Mouse (Mus musculus) neural tube, embryonic 14.5 days (tissue): ENCODE data around the gene Cops6. TPM values are rescaled to one million over a fixed set of nuclear protein-coding genes. Genes with fewer than 3 reads are reported as not detected.
A peak's percentile ranks its signal among the peaks of the same experiment; 100 is the strongest.

Experiments
- ATAC-seq: fragments of 200-750 bp; cut with Nextera tagmentation; 2 replicates; pipeline ENCODE4 v1.8.0; 2017; ENCODE audit warnings: low read depth, mild to moderate bottlenecking, moderate TSS enrichment, moderate library complexity
- H3K27ac ChIP-seq: fragments of 300-500 bp; sonication (generic); 2 replicates; pipeline ENCODE4 v1.5.1; 2014; ENCODE audit warnings: low read depth, mild to moderate bottlenecking, control low read depth, low read length, moderate library complexity, mixed read lengths
- H3K27me3 ChIP-seq: fragments of 300-500 bp; sonication (generic); 2 replicates; pipeline ENCODE4 v1.6.1; 2014; ENCODE audit warnings: low read length; ENCODE audit not compliant: control insufficient read depth, insufficient read depth
- H3K36me3 ChIP-seq: fragments of 300-500 bp; sonication (generic); 2 replicates; pipeline ENCODE4 v1.6.1; 2014; ENCODE audit warnings: low read length, mixed read lengths; ENCODE audit not compliant: control insufficient read depth, insufficient read depth
- H3K4me1 ChIP-seq: fragments of 300-500 bp; sonication (generic); 2 replicates; pipeline ENCODE4 v1.6.1; 2014; ENCODE audit warnings: low read length; ENCODE audit not compliant: control insufficient read depth, insufficient read depth
- H3K4me2 ChIP-seq: fragments of 300-500 bp; sonication (generic); 2 replicates; pipeline ENCODE4 v1.6.1; 2014; ENCODE audit warnings: mild to moderate bottlenecking, low read depth, low read length, control low read depth
- H3K4me3 ChIP-seq: fragments of 300-500 bp; sonication (generic); 2 replicates; pipeline ENCODE4 v1.5.1; 2014; ENCODE audit warnings: low read depth, low read length, control low read depth, mixed read lengths
- H3K9ac ChIP-seq: fragments of 300-500 bp; sonication (generic); replicated peaks from 2 replicates; pipeline ENCODE4 v1.6.1; 2014; ENCODE audit warnings: low read depth, mild to moderate bottlenecking, control low read depth, low read length, mixed read lengths
- H3K9me3 ChIP-seq: fragments of 300-500 bp; sonication (generic); 2 replicates; pipeline ENCODE4 v1.6.1; 2016; ENCODE audit warnings: low read length; ENCODE audit not compliant: control insufficient read depth
- WGBS: fragments of 180-500 bp; shearing (Covaris S2); extraction: QIAGEN DNeasy Blood & Tissue Kit; methylation state at CpG from one replicate; pipeline ENCODE4 v1.1.7; 2014; 5-methylcytosine and 5-hydroxymethylcytosine counted together
- polyA plus RNA-seq: library from polyadenylated mRNA; unstranded; fragments of >200 nt; fragmentation: Nextera tagmentation; extraction: Ambion mirVana; gene quantifications from 2 replicates; pipeline ENCODE4 v1.2.1, GENCODE M21; 2014

Cops6 gene
- polyA plus RNA-seq, result 245 and 252 TPM in 2 replicates

DNA sequence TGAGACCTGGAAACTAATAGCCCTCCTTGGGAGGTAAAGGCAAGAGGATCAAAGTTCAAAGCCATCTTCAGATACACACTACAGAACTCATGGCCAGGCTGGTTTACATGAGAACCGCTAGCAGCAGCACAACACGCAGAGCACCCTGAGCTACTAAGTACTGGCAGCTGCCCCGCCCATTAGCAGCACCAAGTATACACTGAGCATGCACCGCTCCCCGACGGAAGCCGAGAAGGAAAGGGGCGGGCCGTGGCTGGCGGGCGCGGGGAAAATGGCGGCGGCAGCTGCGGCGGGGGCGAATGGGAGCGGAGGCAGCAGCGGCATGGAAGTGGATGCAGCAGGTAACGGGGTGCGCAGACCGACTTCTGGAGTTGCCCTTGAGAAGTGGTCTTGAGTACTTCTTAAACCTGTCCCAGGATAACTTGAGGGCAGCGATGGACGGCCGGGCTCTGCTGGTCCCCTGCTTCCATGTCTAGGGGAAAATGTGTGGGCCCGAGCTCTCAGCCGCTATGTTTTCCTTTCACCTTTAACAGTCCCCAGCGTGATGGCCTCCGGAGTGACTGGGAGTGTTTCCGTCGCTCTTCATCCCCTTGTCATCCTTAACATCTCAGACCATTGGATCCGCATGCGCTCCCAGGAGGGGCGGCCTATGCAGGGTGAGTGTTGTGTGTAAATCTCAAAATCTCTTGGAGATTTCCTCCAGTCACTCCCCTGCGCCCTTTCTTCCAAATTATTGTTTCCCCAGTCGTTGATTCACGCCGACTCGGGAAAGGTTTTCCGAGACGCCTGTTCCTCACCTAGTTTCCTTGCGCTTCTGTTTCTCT lies at the start of gene Cops6:
TSS of gene Cops6 (plus strand) at position 230 of the 824 bp plus-strand sequence.
- Histone ChIP-seq H3K27me3 (no peaks in the 10 kb centered on the region), H3K4me2 (peak within 1 kb of the TSS; percentile 88), H3K4me3 (peak within 1 kb of the TSS; percentile 69), H3K9ac (peak within 1 kb of the TSS; percentile 60), H3K27ac (peak within 1 kb of the TSS; percentile 69), H3K36me3 (peaks cover 35% of the 10 kb centered on the region), H3K9me3 (no peaks in the 10 kb centered on the region), H3K4me1 (peaks cover 8% of the 10 kb centered on the region)
- WGBS, result under 1% methylated on average over 42 of the region's 42 CpGs
- peak; percentile 94 for ATAC-seq

DNA sequence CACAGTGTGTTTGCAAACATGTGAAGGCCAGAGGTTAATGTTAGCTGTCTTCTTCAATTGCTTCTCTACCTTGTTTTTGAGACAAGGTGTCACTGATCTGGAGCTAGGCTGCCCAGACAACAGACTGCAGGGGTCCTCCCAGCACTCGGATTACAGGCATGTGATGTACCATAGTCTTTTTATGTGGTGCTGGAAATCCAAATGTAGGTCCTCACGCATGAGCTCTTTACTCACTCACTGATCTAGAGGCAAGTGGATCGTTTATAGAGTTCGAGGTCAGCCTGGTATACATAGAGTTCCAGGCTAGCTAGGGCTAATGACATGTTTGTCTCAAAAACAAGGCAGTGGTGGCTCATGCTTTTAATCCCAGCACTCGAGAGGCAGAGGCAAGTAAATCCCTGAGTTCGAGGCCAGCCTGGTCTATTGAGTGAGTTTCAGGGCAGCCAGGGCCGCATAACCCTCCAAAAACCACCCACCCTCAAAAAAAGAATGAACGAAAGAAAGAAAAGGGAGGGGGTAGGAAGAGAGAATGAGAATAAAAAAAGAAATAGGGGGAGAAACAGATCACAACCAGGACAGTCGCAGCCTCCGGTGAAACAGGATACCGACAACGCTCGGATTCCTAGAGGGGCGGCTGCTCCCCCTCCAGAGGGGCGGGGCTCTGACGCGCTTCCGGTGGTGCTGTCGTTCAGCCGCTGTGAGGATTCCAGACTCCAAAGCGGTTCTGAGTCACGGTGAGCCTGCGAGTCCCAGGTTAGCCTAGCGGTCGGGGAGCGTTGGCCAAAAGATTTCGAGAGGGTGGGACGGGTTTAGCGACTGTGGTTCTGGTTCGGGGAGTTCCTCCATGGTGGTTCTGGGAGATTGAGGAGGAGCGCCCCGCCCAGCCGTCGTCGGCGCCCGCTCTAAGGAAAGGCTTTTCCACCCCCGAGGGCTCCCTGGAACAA lies 44.3 kb upstream of the Cops6 start, which contains the start of gene Zscan21:
TSS of gene Zscan21 (plus strand) at position 649 of the 944 bp plus-strand sequence.
- Histone ChIP-seq H3K9me3 (no peaks in the 10 kb centered on the region), H3K27me3 (no peaks in the 10 kb centered on the region), H3K36me3 (peaks cover 3% of the 10 kb centered on the region), H3K4me1 (peaks cover 9% of the 10 kb centered on the region), H3K27ac (peak within 1 kb of the TSS; percentile 96), H3K9ac (peak within 1 kb of the TSS; percentile 78), H3K4me2 (peak within 1 kb of the TSS; percentile 76), H3K4me3 (peak within 1 kb of the TSS; percentile 59)
- ATAC-seq, result peak; percentile 97
- WGBS, result 7% methylated on average over 38 of the region's 38 CpGs

DNA sequence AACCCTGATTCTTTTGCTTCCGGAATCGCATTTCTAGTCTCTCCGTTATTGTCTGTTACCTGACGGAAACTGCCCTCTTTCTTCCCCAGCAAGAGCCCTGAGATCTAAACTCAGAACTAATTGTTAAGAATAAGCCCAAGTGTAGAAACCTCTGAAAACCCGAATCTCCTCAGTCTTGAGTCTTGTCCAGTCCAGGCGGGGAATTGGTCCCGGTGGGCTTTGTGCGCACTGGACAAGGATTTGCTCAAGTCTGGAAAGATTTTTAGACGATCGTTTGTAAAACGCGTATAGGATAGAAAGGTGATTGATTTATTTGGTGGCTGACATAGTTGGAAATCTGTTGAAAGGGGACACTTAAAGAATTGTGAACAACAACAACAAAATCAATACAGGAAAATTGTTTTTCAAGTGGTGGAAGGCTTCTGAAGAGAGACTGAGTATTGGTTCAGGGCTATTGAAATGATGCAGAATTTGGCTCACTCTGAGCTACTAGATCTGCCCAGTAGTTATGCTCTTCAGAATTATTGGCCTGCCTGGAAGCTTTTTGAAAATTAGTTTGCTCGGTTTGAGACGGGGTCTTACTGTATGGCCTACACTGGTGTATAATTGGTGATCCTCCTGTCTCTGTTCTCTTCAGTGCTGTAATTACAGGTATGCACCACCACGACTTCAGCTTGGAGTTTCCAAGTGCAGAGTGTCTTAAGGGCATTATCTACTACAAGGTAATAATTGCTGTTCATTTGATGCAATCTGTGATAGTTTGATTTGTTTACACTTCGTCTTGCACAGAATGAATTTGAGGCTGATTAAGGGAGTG lies 43.5 kb upstream of the Cops6 start:
- peak overlapping the region; percentile 78 for H3K9ac ChIP-seq
- H3K36me3 ChIP-seq, result peaks cover 3% of the 10 kb centered on the region
- peak overlapping the region; percentile 96 for H3K27ac ChIP-seq
- peak overlapping the region; percentile 59 for H3K4me3 ChIP-seq
- H3K9me3 ChIP-seq, result no peaks in the 10 kb centered on the region
- no peaks in the 10 kb centered on the region for H3K27me3 ChIP-seq
- ATAC-seq, result peak; percentile 10; the same call in 1 of the 2 replicates
- peaks cover 9% of the 10 kb centered on the region for H3K4me1 ChIP-seq
- peak overlapping the region; percentile 76 for H3K4me2 ChIP-seq
- WGBS, result 7% methylated on average over 16 of the region's 16 CpGs

DNA sequence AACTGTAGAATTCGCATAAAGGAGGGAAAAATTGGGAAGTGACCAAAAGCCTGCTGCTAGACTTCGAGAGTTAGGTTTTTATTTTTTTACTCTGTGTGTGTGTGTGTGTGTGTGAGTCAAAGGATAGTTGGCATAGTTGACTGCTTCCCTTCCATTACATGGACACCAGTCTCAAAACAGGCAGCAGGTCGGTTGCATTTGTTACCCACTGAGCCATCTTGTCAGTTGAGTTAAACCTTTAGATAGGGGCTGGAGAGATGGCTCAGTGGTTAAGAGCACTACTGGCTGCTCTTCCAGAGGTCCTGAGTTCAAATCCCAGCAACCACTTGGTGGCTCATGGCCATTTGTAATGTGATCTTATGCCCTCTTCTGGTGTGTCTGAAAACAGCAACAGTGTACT lies 42.8 kb upstream of the Cops6 start:
- Histone ChIP-seq H3K4me1 (peaks cover 9% of the 10 kb centered on the region), H3K9ac (peak overlapping the region; percentile 78), H3K36me3 (peaks cover 6% of the 10 kb centered on the region), H3K9me3 (no peaks in the 10 kb centered on the region), H3K4me3 (peak overlapping the region; percentile 59), H3K27me3 (no peaks in the 10 kb centered on the region), H3K4me2 (peak overlapping the region; percentile 76), H3K27ac (no peak overlapping the region)
- ATAC-seq, result no peak
- 85% methylated on average over 3 of the region's 3 CpGs for WGBS

DNA sequence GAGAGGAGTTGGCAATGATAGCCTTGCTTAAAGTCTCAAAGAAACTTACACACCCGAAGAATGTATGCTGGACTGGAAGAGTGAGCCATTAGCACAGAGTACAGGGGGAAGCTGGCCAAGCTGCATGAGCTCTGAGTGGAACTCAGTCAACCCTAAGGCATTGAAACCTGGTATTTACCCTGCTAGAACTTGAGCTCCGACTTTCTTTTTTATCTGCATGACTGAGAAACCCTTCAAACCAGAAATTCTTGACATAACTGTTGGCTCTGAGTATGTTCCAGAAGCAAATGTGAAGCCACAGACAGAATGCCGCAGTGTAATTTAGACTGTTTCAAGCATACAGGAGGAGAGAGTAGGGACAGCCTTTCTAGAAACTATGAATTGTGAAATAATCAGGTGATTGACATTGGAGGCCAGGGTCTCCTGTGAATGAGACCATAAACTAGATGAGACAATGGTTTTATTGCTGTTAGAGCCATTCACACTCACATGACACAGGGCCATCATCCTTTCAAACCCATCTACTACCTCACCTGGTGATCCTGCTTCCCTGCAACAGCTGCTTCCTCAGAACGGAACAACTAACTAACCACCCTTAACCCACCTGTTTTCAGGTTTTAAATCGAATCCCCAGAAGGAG lies 28.3 kb upstream of the Cops6 start:
- Histone ChIP-seq H3K4me1 (no peaks in the 10 kb centered on the region), H3K36me3 (peaks cover 60% of the 10 kb centered on the region)
- WGBS, result 66% methylated on average over 5 of the region's 5 CpGs

DNA sequence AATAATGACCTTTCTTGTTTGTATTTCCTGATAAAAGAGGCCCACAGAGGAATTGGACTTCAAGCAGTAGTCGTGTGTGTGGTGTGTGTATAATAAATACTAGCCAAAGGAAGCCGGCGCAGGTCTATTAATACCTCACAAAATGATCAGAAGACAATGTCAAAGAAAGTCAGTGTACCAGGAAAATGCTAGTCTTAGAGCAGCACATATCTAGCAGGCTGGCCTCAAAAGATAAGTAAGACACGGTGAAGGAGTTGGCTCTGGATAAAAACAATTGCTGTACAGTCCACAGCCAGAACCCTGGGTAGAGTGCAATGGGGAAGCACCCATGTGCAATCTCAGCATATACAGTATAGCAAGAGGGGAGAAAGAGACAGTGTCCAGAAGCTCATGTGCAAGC lies 23.6 kb upstream of the Cops6 start:
- H3K27ac ChIP-seq, result no peak overlapping the region

More for the DNA sequence above, 28.3 kb upstream of the Cops6 start:
- H3K9ac ChIP-seq, result no peak overlapping the region
- no peak overlapping the region for H3K4me2 ChIP-seq
- no peaks in the 10 kb centered on the region for H3K27me3 ChIP-seq
- H3K9me3 ChIP-seq, result no peaks in the 10 kb centered on the region
- ATAC-seq, result no peak
- H3K4me3 ChIP-seq, result no peak overlapping the region
- H3K27ac ChIP-seq, result no peak overlapping the region

DNA sequence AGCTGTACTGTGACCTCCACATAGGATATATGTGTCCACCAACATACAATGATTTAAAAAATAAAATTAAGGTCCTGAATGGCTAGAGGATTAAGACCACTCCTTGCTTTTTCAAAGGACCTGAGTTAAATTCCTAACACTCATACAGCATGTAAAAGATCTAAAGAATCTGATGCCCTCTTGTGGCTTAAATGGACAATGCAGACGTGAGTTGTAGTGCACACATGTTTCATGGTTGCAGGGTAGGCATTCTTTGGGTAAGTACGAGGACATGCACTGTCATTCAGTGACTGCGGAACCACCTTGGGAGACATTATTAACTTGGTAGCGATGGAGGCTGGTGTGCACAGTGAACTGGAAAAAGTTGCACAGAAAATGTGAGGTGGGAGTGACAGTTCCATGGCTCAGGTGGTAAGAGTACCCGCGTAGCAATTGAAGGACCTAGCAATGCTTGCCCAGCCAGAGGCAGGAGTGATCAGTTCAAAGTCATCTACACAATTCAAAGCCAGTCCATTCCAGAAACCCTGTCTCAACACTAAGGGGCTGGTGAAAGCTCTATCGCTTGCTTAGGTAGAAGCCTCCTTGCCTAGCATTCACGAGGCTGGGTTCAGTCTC lies 22.8 kb upstream of the Cops6 start:
- Histone ChIP-seq H3K4me3 (no peak overlapping the region), H3K36me3 (peaks cover 21% of the 10 kb centered on the region), H3K27ac (no peak overlapping the region), H3K4me1 (no peaks in the 10 kb centered on the region), H3K4me2 (no peak overlapping the region), H3K27me3 (no peaks in the 10 kb centered on the region), H3K9me3 (no peaks in the 10 kb centered on the region), H3K9ac (no peak overlapping the region)
- 62% methylated on average over 8 of the region's 8 CpGs for WGBS
- no peak for ATAC-seq

More for the DNA sequence above, 23.6 kb upstream of the Cops6 start:
- Histone ChIP-seq H3K4me3 (no peak overlapping the region), H3K4me2 (no peak overlapping the region), H3K9ac (no peak overlapping the region), H3K27me3 (no peaks in the 10 kb centered on the region), H3K9me3 (no peaks in the 10 kb centered on the region), H3K4me1 (no peaks in the 10 kb centered on the region), H3K36me3 (peaks cover 29% of the 10 kb centered on the region)
- ATAC-seq, result no peak
- WGBS, result 87% methylated on average over 4 of the region's 4 CpGs

DNA sequence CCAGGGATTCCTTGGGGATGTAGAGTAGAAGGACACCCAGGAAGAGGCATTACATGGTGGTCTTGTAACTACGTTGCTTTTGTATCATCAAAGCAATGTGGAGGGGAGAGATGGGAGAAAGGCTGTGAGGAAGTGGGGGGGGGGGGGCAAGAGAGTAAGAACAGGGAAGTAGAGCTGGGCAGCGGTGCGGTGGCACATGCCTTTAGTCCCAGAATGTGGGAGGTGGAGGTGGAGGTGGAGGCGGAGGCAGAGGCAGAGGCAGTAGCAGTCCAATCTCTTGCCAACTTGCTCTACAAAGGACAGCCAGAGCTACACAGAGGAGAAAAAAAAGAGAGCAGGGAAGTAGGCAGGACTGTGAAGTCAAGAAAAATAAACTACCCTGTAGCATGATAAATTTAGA lies 22.3 kb upstream of the Cops6 start:
- Histone ChIP-seq H3K4me2 (no peak overlapping the region), H3K27ac (no peak overlapping the region), H3K4me3 (no peak overlapping the region), H3K36me3 (peaks cover 15% of the 10 kb centered on the region), H3K9ac (no peak overlapping the region), H3K27me3 (no peaks in the 10 kb centered on the region), H3K9me3 (no peaks in the 10 kb centered on the region), H3K4me1 (no peaks in the 10 kb centered on the region)
- 77% methylated on average over 4 of the region's 4 CpGs for WGBS
- ATAC-seq, result no peak
